Mouse (Mus musculus): ENCODE measurements at regions not wholly inside any gene's neighbourhood (a gene's known extent, or its start where the extent isn't known, plus 50 kb on each side); places are given as distances from the start of the nearest gene placed in this dataset.

GRCm38 (mm10) chr1:88878831-88879230 is 176.8 kb upstream of the Arl4c start:
- no peak for DNase-seq (ENCODE audit: low spot score in 2 of 2)

GRCm38 (mm10) chr1:88879367-88879766 is 177.3 kb upstream of the Arl4c start:
- DNase-seq (ENCODE audit: low spot score in 2 of 2), result no peak

DNA sequence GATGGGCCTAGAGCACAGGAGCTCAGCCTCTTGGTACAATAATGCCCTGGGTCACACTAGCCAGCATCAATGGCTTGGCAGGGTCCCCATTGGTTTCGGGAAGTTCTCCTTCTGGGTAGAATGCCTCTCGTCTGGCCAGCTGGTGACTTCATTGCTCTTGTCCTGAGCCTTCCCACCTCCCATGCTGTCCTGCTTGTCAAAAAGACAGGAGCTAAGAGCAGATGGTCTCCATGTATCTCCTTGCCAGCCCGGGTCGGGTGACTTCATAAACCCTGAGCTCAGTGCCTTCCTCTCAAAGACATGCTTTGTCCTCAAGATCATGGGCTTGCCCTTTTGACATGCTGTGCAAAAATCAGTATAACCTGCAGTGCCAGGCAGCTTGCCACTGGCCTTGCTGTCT is 179.2 kb upstream of the Sh3bp4 start:
- DNase-seq (ENCODE audit: low spot score in 2 of 2), result no peak

DNA sequence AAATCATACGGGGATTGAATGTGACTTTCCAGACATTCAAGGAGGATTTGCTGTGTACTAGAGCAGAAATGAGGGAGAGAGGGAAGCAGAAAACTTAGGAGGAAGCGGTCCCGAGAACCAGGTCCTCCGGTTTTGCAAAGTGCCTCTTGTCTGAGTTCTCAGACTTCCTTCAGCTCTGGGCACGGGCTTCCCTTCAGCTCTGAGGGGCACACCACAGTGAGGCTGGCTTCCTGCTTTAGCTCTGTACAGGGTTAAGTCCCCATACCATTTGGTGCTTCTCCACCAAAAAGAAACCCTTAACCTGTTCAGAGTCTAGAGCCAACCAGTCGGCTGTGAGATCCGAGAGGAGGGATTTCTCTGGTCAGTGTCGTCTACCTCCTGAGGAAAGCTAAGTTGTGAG is 167.8 kb upstream of the Sh3bp4 start:
- DNase-seq (ENCODE audit: low spot score in 2 of 2), result no peak

DNA sequence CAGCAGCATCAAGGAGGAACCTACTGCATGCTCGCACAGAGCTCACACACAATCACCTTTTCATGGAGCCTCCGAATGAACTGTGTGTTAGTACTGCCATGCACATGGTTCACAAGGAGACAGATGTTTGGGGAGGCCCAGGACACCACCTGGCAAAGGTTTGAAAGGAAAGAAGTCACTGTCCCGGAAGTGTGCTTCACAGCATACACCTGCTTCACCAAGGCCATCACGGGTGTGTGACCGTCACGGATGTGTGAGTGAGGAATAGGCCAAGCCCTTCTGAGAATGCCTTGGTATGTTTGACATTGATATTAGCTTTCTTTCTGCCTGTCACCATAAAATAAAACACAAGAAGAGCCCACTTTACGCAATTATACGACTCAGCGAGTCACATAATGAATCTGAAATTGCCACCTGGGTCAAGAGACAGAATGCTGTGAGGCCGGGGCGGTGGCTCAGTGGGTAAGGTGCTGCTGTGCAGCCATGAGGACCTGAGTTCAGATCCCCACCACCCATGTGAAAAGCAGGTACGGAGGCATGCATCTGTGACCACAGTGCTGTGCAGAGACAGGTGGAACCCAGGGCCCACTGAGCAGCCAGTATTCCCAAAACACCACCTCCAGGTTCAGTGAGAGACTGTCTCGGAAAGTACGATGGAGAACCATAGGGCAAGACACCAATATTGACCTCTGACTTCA is 162.3 kb upstream of the Sh3bp4 start:
- DNase-seq (ENCODE audit: low spot score in 2 of 2), result no peak

GRCm38 (mm10) chr1:88908683-88909082 is 161.5 kb upstream of the Sh3bp4 start:
- no peak for DNase-seq (ENCODE audit: low spot score in 2 of 2)

DNA sequence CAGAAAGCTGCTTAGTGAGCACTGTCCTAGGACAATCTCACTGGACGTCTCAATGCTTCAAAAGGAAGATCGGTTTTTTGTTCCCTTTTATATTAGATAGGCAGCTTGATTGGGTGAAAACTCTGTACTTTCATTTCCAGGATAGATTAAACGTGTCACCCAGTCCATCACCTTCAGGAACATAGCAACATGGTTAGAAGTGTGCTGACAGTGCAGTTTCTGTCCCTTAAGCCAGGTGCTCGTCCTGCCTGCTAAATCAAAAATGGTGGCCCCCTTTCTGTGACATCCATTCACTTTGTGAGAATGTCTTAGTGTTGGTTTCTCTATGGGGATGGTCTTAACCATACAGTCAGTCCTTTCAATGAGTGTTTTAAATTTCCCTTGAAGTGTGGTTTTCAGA is 160.9 kb upstream of the Sh3bp4 start:
- DNase-seq (ENCODE audit: low spot score in 2 of 2), result no peak

GRCm38 (mm10) chr1:88909864-88910573 is 160.2 kb upstream of the Sh3bp4 start:
- no peak for DNase-seq (ENCODE audit: low spot score in 2 of 2)

- no peak for DNase-seq (ENCODE audit: low spot score in 2 of 2)
Observed at GRCm38 (mm10) chr1:88911724-88912123, 158.5 kb upstream of the Sh3bp4 start.

- no peak for DNase-seq (ENCODE audit: low spot score in 2 of 2)
Observed at GRCm38 (mm10) chr1:88916531-88917050, 153.6 kb upstream of the Sh3bp4 start.

- no peak for DNase-seq (ENCODE audit: low spot score in 2 of 2)
Observed at GRCm38 (mm10) chr1:88921401-88921800, 148.8 kb upstream of the Sh3bp4 start.

DNA sequence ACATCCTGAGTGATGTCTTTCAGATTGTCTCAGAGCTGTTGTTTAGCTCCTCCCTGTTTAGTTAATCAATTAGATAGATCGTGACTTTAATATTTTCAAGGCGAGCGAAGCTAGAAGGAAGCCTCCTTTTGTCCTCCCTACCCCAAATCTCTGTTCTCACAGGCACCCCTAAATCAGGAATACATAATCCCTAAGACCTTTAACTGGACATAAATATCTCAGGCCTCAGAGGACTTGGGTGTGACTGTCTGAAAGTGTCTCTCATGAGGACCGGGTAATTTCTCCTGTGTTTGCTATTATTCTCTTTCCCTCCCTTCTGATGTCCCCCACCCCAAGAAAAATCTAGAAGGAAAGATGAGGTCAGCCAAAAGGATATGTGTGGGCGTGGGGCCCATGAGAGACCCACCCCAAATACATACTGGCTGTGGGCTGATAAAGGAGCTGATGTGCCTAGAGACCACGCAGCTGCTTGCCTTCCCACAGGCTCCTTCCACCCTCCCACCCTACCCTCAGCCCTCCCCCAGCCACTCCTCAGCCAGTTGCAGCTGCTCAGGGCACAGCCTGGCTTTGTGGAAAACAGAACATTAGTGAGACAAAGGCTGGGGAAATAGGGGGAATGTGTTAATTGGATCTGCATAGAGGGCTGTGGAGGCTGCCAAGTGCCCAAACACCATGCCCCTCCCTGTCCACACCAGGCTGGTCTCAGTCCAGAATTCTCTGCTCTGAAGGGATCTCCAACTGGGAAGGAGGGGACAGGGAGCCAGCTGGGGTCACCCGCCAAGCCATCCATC is 146.2 kb upstream of the Sh3bp4 start:
- DNase-seq (ENCODE audit: low spot score in 2 of 2), result peak; percentile 46 to 56

GRCm38 (mm10) chr1:88935191-88935590 is 135.0 kb upstream of the Sh3bp4 start:
- no peak for DNase-seq (ENCODE audit: low spot score in 2 of 2)

GRCm38 (mm10) chr1:88935779-88936178 is 134.4 kb upstream of the Sh3bp4 start:
- no peak for DNase-seq (ENCODE audit: low spot score in 2 of 2)

DNA sequence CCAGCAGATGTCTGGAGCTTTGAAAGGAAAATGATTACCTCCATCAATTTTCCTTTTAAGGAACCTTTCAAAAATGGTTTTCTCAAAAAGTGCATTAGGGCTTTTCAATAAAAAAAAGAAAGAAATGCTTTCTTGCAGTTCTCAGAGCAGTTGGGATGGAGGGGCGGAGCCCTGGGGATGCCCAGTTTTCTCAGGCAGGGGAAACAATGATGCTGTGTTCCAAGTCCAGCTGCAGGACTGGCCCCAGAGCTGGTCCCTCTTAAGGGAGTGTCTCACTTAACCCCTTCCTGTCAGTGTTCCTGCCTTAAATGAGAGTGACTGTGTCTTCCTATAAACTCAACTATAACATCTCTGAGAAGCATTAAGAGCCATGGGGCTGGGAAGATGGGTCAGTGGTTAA is 132.9 kb upstream of the Sh3bp4 start:
- DNase-seq (ENCODE audit: low spot score in 2 of 2), result no peak

DNA sequence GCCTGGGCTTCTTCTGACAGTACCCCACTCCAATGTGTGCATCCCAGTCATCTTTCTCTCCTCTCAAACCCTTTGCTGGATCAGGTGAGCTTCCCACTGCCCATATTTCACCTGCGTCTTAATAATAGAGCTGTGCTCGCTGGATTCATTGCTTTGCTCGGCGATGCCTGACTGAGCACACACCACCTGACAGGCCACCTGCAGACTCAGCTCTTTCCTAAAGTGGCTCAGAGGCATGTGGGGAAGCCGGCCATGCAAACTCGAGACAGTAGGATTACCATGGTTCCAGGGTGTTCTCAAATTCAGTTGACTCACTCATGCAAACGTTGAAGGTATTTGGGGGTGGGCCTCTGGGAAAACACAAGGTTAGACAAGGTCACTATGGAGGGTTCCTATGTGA is 131.8 kb upstream of the Sh3bp4 start:
- no peak for DNase-seq (ENCODE audit: low spot score in 2 of 2)

GRCm38 (mm10) chr1:88943039-88943438 is 127.2 kb upstream of the Sh3bp4 start:
- no peak for DNase-seq (ENCODE audit: low spot score in 2 of 2)

GRCm38 (mm10) chr1:88945868-88946267 is 124.3 kb upstream of the Sh3bp4 start:
- no peak for DNase-seq (ENCODE audit: low spot score in 2 of 2)

GRCm38 (mm10) chr1:88946374-88946773 is 123.8 kb upstream of the Sh3bp4 start:
- DNase-seq (ENCODE audit: low spot score in 2 of 2), result no peak

- DNase-seq (ENCODE audit: low spot score in 2 of 2), result no peak
Observed at GRCm38 (mm10) chr1:88949911-88950310, 120.3 kb upstream of the Sh3bp4 start.

GRCm38 (mm10) chr1:88953516-88953915 is 116.7 kb upstream of the Sh3bp4 start:
- no peak for DNase-seq (ENCODE audit: low spot score in 2 of 2)

- no peak for DNase-seq (ENCODE audit: low spot score in 2 of 2)
Observed at GRCm38 (mm10) chr1:88954784-88955183, 115.4 kb upstream of the Sh3bp4 start.

Data from layer of hippocampus, postnatal 10 days (tissue).